Mouse (Mus musculus) lung, postnatal 14 days (tissue): ENCODE measurements at regions not wholly inside any gene's neighbourhood (a gene's known extent, or its start where the extent isn't known, plus 50 kb on each side); places are given as distances from the start of the nearest gene placed in this dataset.
A peak's percentile ranks its signal among the peaks of the same experiment; 100 is the strongest.

Source experiments
- DNase-seq: peaks from one replicate; pipeline ENCODE4 v3.0.0; 2021

GRCm38 (mm10) chr12:86579716-86580115 is 98.8 kb upstream of the Vash1 start:
- no peak for DNase-seq

GRCm38 (mm10) chr12:86580132-86580718 is 98.3 kb upstream of the Vash1 start:
- no peak for DNase-seq

- no peak for DNase-seq
Measured at GRCm38 (mm10) chr12:86582076-86582475, 96.4 kb upstream of the Vash1 start.

GRCm38 (mm10) chr12:86588010-86588409 is 90.5 kb upstream of the Vash1 start:
- DNase-seq, result no peak

- DNase-seq, result no peak
Measured at GRCm38 (mm10) chr12:86592509-86592908, 86.0 kb upstream of the Vash1 start.

- DNase-seq, result no peak
Measured at GRCm38 (mm10) chr12:86594647-86595046, 83.9 kb upstream of the Vash1 start.

GRCm38 (mm10) chr12:86600041-86600440 is 78.5 kb upstream of the Vash1 start:
- DNase-seq, result no peak

- no peak for DNase-seq
Measured at GRCm38 (mm10) chr12:86603521-86603920, 75.0 kb upstream of the Vash1 start.

- DNase-seq, result no peak
Measured at GRCm38 (mm10) chr12:86612431-86613040, 66.0 kb upstream of the Vash1 start.

GRCm38 (mm10) chr12:86614156-86614555 is 64.3 kb upstream of the Vash1 start:
- peak; percentile 49 for DNase-seq

GRCm38 (mm10) chr12:86616327-86616726 is 62.2 kb upstream of the Vash1 start:
- DNase-seq, result no peak

- no peak for DNase-seq
Measured at GRCm38 (mm10) chr12:86624195-86624594, 54.3 kb upstream of the Vash1 start.

- no peak for DNase-seq
Measured at GRCm38 (mm10) chr12:86626684-86627083, 51.8 kb upstream of the Vash1 start.

GRCm38 (mm10) chr12:86628050-86628782 is 50.3 kb upstream of the Vash1 start:
- peak; percentile 16 for DNase-seq
